Mouse (Mus musculus) naive thymus-derived CD4-positive, alpha-beta T cell, adult 2 months (primary cell): ENCODE measurements at regions not wholly inside any gene's neighbourhood (a gene's known extent, or its start where the extent isn't known, plus 50 kb on each side); places are given as distances from the start of the nearest gene placed in this dataset.

ENCODE experiments used
- DNase-seq: peaks from one replicate; pipeline ENCODE4 v3.0.0-alpha.2; 2011; ENCODE audit warnings: low read depth

GRCm38 (mm10) chr16:21362663-21363367, 60.1 kb upstream of the Vps8 start:
- DNase-seq: no peak

DNA sequence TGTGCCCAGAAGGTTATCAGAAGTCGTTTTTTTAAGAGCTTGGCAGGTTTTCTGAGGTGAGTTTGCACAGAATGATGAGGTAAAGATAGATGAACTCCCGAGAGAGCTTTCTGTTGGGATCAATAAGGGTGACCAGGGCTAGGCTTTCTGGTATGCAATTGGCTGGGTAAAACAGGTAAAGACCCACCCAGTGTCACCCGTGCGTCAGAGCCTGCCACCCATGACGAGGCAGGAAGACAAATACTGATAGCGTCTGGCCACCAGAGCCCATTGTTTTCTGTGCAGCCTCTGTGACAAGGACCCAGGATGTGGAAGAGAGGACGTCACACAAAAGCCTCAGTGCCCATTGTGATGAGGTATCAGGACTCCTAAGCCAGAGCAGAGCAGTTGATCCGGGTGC, 58.0 kb upstream of the Vps8 start:
- no peak for DNase-seq

DNA sequence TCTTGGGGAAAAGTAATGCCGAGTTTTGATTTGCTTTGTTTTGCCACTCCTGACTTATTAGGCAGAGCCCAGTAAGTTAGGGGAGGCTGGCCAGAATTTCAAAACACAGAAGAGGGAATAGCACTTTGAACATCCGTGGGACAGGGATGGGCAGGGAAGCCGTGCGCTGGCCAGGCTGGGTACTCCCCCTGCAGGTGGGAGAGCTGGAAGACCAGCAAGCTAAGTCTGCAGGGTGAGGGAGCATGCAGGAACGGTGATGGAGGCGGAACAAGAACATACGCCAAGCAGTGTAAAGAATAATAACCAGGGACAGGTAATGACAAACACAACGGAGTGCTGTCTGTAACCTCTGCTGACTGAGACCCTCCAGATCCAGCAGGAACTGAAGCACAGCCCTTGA, 55.5 kb upstream of the Vps8 start:
- no peak for DNase-seq

GRCm38 (mm10) chr16:21368821-21369220, 54.1 kb upstream of the Vps8 start:
- DNase-seq: no peak

- no peak for DNase-seq
Observed at GRCm38 (mm10) chr16:21369569-21370512, 53.1 kb upstream of the Vps8 start.
